Comparison of ENCODE assay signal across 8 mouse cellular contexts in genomic region chr1:92902786-92903185, GRCm38 (mm10). TPM values are rescaled to one million over a fixed set of nuclear protein-coding genes. Genes with fewer than 3 reads are reported as not detected.
DNase-seq lines count a peak whose midpoint lies in the region; ATAC-seq lines count a peak whose summit lies in the region.

Ankmy1 (minus strand) TSS chr1:92902906.

- 0 out of 2 replicates have a peak within 1 kb of the TSS, but pooled peaks have one; percentile 10 for H3K9ac ChIP-seq in heart, embryonic 11.5 days (ENCODE audit: low read depth, low read length)
- no peak within 1 kb of the TSS for H3K9ac ChIP-seq in lung, embryonic 15.5 days

- 1% methylated on average over 15 of the region's 15 CpGs for WGBS in heart, embryonic 11.5 days (ENCODE audit: insufficient replicate concordance)
- under 1% methylated on average over 15 of the region's 15 CpGs for WGBS in hindbrain, embryonic 10.5 days
- WGBS in lung, embryonic 15.5 days = under 1% methylated on average over 15 of the region's 15 CpGs

- no peak for ATAC-seq in heart, embryonic 11.5 days (replicated peaks; ENCODE audit: insufficient number of reproducible peaks, low FRiP score, low TSS enrichment)
- ATAC-seq in lung, embryonic 15.5 days (ENCODE audit: borderline replicate concordance, extremely low read depth, low FRiP score, low TSS enrichment) = peak; percentile 49; the same call in 1 of the 2 replicates
- ATAC-seq in megakaryocyte, adult 5-6 weeks (ENCODE audit: poor library complexity, severe bottlenecking) = no peak

- DNase-seq in heart, adult 18-20 months = no peak
- DNase-seq in embryo, embryonic 11 days = peak; percentile 86
- peak; percentile 83 for DNase-seq in hindbrain, embryonic 10.5 days (ENCODE audit: low spot score)
- peak; percentile 66 for DNase-seq in layer of hippocampus, adult 9-11 months
- peak; percentile 62 for DNase-seq in ovary, postnatal 36 days (ENCODE audit: low spot score)

- H3K4me3 ChIP-seq in heart, embryonic 11.5 days (ENCODE audit: low read depth, low read length) = peak within 1 kb of the TSS; percentile 23
- H3K4me3 ChIP-seq in hindbrain, embryonic 10.5 days = peak within 1 kb of the TSS; percentile 47
- peak within 1 kb of the TSS; percentile 21 for H3K4me3 ChIP-seq in lung, embryonic 15.5 days

- H3K27ac ChIP-seq in heart, embryonic 11.5 days (ENCODE audit: low read depth, low read length) = no peak within 1 kb of the TSS
- 0 out of 2 replicates have a peak within 1 kb of the TSS, but pooled peaks have one; percentile 16 for H3K27ac ChIP-seq in hindbrain, embryonic 10.5 days
- no peak within 1 kb of the TSS for H3K27ac ChIP-seq in lung, embryonic 15.5 days

- no peaks in the 10 kb centered on the region for H3K36me3 ChIP-seq in heart, embryonic 11.5 days (ENCODE audit: control insufficient read depth, insufficient read depth, low read length)
- no peaks in the 10 kb centered on the region for H3K36me3 ChIP-seq in hindbrain, embryonic 10.5 days
- no peaks in the 10 kb centered on the region for H3K36me3 ChIP-seq in lung, embryonic 15.5 days

- H3K9me3 ChIP-seq in heart, embryonic 11.5 days (replicated peaks; ENCODE audit: control insufficient read depth, low read length) = no peaks in the 10 kb centered on the region
- no peaks in the 10 kb centered on the region for H3K9me3 ChIP-seq in hindbrain, embryonic 10.5 days
- H3K9me3 ChIP-seq in lung, embryonic 15.5 days = no peaks in the 10 kb centered on the region

- H3K27me3 ChIP-seq in heart, embryonic 11.5 days (ENCODE audit: control insufficient read depth, insufficient read depth, low read length) = peaks cover 8% of the 10 kb centered on the region
- peaks cover 52% of the 10 kb centered on the region for H3K27me3 ChIP-seq in hindbrain, embryonic 10.5 days (ENCODE audit: insufficient read depth, poor library complexity, severe bottlenecking)
- H3K27me3 ChIP-seq in lung, embryonic 15.5 days = peaks cover 25% of the 10 kb centered on the region

- H3K4me2 ChIP-seq in heart, embryonic 11.5 days = peak within 1 kb of the TSS; percentile 31
- H3K4me2 ChIP-seq in lung, embryonic 15.5 days = peak within 1 kb of the TSS; percentile 53

- peaks cover 8% of the 10 kb centered on the region for H3K4me1 ChIP-seq in heart, embryonic 11.5 days (ENCODE audit: control insufficient read depth, insufficient read depth, low read length)
- peaks cover 32% of the 10 kb centered on the region for H3K4me1 ChIP-seq in hindbrain, embryonic 10.5 days (replicated peaks)
- H3K4me1 ChIP-seq in lung, embryonic 15.5 days = peaks cover 18% of the 10 kb centered on the region

RNA-seq across cellular contexts. Expression of gene Ankmy1, which starts in this region (rescaled TPM):
- polyA plus RNA-seq in heart, embryonic 11.5 days (2014; fragmentation: Nextera tagmentation; extraction: Ambion mirVana) = 0.34 and 0.70 TPM in 2 replicates
- total RNA-seq in heart, adult 18-20 months (2021) = not detected
- 0.29 and 0.30 TPM in 2 replicates for polyA plus RNA-seq in hindbrain, embryonic 10.5 days (2016; fragmentation: Nextera tagmentation; extraction: Ambion mirVana)
- polyA plus RNA-seq in lung, embryonic 15.5 days (2015; fragmentation: Nextera tagmentation; extraction: Ambion mirVana) = 0.27 and 0.43 TPM in 2 replicates
- 0.20 TPM in 1 of 2 replicates, not detected in the other for total RNA-seq in megakaryocyte, adult 5-6 weeks (2015)
- total RNA-seq in megakaryocyte, adult 5-6 weeks (2017) = not detected in 2 replicates

Comparison
In these comparisons a context has a peak if more than half of its experiments do, and no peak if none do; other contexts are left out.
1. Peak in DNase-seq, H3K4me3 ChIP-seq and H3K27ac ChIP-seq in hindbrain, embryonic 10.5 days; RNA of the gene not detected or under 1 TPM.
2. Peak in ATAC-seq, H3K4me3 ChIP-seq and H3K4me2 ChIP-seq in lung, embryonic 15.5 days; RNA of the gene not detected or under 1 TPM.
3. DNase-seq: peak in embryo, embryonic 11 days (single experiment), layer of hippocampus, adult 9-11 months (single experiment) and ovary, postnatal 36 days (single experiment); none in heart, adult 18-20 months (0 of 2).
4. Peak in every context shown above with its lines, with median percentiles within 50 percentile points of each other: H3K4me3 ChIP-seq.